Mouse (Mus musculus): ENCODE data around the gene Cttnbp2nl. TPM values are rescaled to one million over a fixed set of nuclear protein-coding genes. Genes with fewer than 3 reads are reported as not detected.

The Cttnbp2nl gene
- polyA plus RNA-seq, 1 experiment from 2014 or later: 24.3 TPM

GRCm38 (mm10) chr3:105090147-105090546 lies 37.2 kb upstream of the Cttnbp2nl start:
- no peak overlapping the region for H3K4me2 ChIP-seq (replicated peaks; ENCODE audit: low read depth, low read length)
- H3K27me3 ChIP-seq (ENCODE audit: control insufficient read depth, insufficient read depth, low read length): no peaks in the 10 kb centered on the region
- H3K4me1 ChIP-seq (ENCODE audit: control insufficient read depth, insufficient read depth, low read length): no peaks in the 10 kb centered on the region
- H3K4me3 ChIP-seq (ENCODE audit: low read depth, low read length): no peak overlapping the region
- ATAC-seq (ENCODE audit: insufficient number of reproducible peaks, insufficient read depth, low FRiP score, low read depth): 0 out of 2 replicates have a peak, but pooled peaks have one; percentile 29
- no peak overlapping the region for H3K9ac ChIP-seq (replicated peaks; ENCODE audit: low read depth, low read length)
- no peak overlapping the region for H3K27ac ChIP-seq (ENCODE audit: low read length)
- no peaks in the 10 kb centered on the region for H3K9me3 ChIP-seq (ENCODE audit: control insufficient read depth, low read depth, low read length)
- WGBS: 89% methylated on average over 7 of the region's 7 CpGs
- no peaks in the 10 kb centered on the region for H3K36me3 ChIP-seq (ENCODE audit: control insufficient read depth, insufficient read depth, low read length)

GRCm38 (mm10) chr3:105088638-105089037 lies 35.7 kb upstream of the Cttnbp2nl start:
- 87% methylated on average over 2 of the region's 2 CpGs for WGBS
- Histone ChIP-seq H3K27me3 (ENCODE audit: control insufficient read depth, insufficient read depth, low read length) (no peaks in the 10 kb centered on the region), H3K27ac (ENCODE audit: low read length) (no peak overlapping the region), H3K4me1 (ENCODE audit: control insufficient read depth, insufficient read depth, low read length) (no peaks in the 10 kb centered on the region), H3K9me3 (ENCODE audit: control insufficient read depth, low read depth, low read length) (no peaks in the 10 kb centered on the region), H3K4me2 (replicated peaks; ENCODE audit: low read depth, low read length) (no peak overlapping the region), H3K4me3 (ENCODE audit: low read depth, low read length) (no peak overlapping the region), H3K9ac (replicated peaks; ENCODE audit: low read depth, low read length) (no peak overlapping the region), H3K36me3 (ENCODE audit: control insufficient read depth, insufficient read depth, low read length) (no peaks in the 10 kb centered on the region)
- no peak for ATAC-seq (ENCODE audit: insufficient number of reproducible peaks, insufficient read depth, low FRiP score, low read depth)

- no peak overlapping the region for H3K27ac ChIP-seq (ENCODE audit: low read length)
- no peaks in the 10 kb centered on the region for H3K27me3 ChIP-seq (ENCODE audit: control insufficient read depth, insufficient read depth, low read length)
- H3K9me3 ChIP-seq (ENCODE audit: control insufficient read depth, low read depth, low read length): no peaks in the 10 kb centered on the region
- ATAC-seq (ENCODE audit: insufficient number of reproducible peaks, insufficient read depth, low FRiP score, low read depth): no peak
- H3K36me3 ChIP-seq (ENCODE audit: control insufficient read depth, insufficient read depth, low read length): no peaks in the 10 kb centered on the region
- WGBS: 58% methylated on average over 3 of the region's 3 CpGs
- no peak overlapping the region for H3K4me2 ChIP-seq (replicated peaks; ENCODE audit: low read depth, low read length)
- H3K9ac ChIP-seq (replicated peaks; ENCODE audit: low read depth, low read length): no peak overlapping the region
- no peaks in the 10 kb centered on the region for H3K4me1 ChIP-seq (ENCODE audit: control insufficient read depth, insufficient read depth, low read length)
- H3K4me3 ChIP-seq (ENCODE audit: low read depth, low read length): no peak overlapping the region
Measured at GRCm38 (mm10) chr3:105087344-105087743, 34.4 kb upstream of the Cttnbp2nl start.

GRCm38 (mm10) chr3:105078231-105078826 lies 25.4 kb upstream of the Cttnbp2nl start:
- Histone ChIP-seq H3K9ac (replicated peaks; ENCODE audit: low read depth, low read length) (no peak overlapping the region), H3K4me2 (replicated peaks; ENCODE audit: low read depth, low read length) (no peak overlapping the region), H3K9me3 (ENCODE audit: control insufficient read depth, low read depth, low read length) (no peaks in the 10 kb centered on the region), H3K36me3 (ENCODE audit: control insufficient read depth, insufficient read depth, low read length) (no peaks in the 10 kb centered on the region), H3K4me1 (ENCODE audit: control insufficient read depth, insufficient read depth, low read length) (no peaks in the 10 kb centered on the region), H3K27ac (ENCODE audit: low read length) (no peak overlapping the region), H3K27me3 (ENCODE audit: control insufficient read depth, insufficient read depth, low read length) (no peaks in the 10 kb centered on the region), H3K4me3 (ENCODE audit: low read depth, low read length) (no peak overlapping the region)
- peak; percentile 89 for ATAC-seq (ENCODE audit: insufficient number of reproducible peaks, insufficient read depth, low FRiP score, low read depth)
- WGBS: 23% methylated on average over 7 of the region's 7 CpGs

GRCm38 (mm10) chr3:105075796-105076195 lies 22.9 kb upstream of the Cttnbp2nl start:
- Histone ChIP-seq H3K9me3 (ENCODE audit: control insufficient read depth, low read depth, low read length) (no peaks in the 10 kb centered on the region), H3K4me1 (ENCODE audit: control insufficient read depth, insufficient read depth, low read length) (no peaks in the 10 kb centered on the region), H3K27ac (ENCODE audit: low read length) (no peak overlapping the region), H3K9ac (replicated peaks; ENCODE audit: low read depth, low read length) (no peak overlapping the region), H3K4me2 (replicated peaks; ENCODE audit: low read depth, low read length) (no peak overlapping the region), H3K27me3 (ENCODE audit: control insufficient read depth, insufficient read depth, low read length) (no peaks in the 10 kb centered on the region), H3K4me3 (ENCODE audit: low read depth, low read length) (no peak overlapping the region), H3K36me3 (ENCODE audit: control insufficient read depth, insufficient read depth, low read length) (no peaks in the 10 kb centered on the region)
- 89% methylated on average over 5 of the region's 5 CpGs for WGBS
- ATAC-seq (ENCODE audit: insufficient number of reproducible peaks, insufficient read depth, low FRiP score, low read depth): no peak

GRCm38 (mm10) chr3:105072536-105072935 lies 19.6 kb upstream of the Cttnbp2nl start:
- Histone ChIP-seq H3K4me2 (replicated peaks; ENCODE audit: low read depth, low read length) (no peak overlapping the region), H3K36me3 (ENCODE audit: control insufficient read depth, insufficient read depth, low read length) (no peaks in the 10 kb centered on the region), H3K27me3 (ENCODE audit: control insufficient read depth, insufficient read depth, low read length) (no peaks in the 10 kb centered on the region), H3K27ac (ENCODE audit: low read length) (no peak overlapping the region), H3K4me1 (ENCODE audit: control insufficient read depth, insufficient read depth, low read length) (no peaks in the 10 kb centered on the region), H3K9me3 (ENCODE audit: control insufficient read depth, low read depth, low read length) (no peaks in the 10 kb centered on the region), H3K4me3 (ENCODE audit: low read depth, low read length) (no peak overlapping the region), H3K9ac (replicated peaks; ENCODE audit: low read depth, low read length) (no peak overlapping the region)
- 90% methylated on average over 10 of the region's 10 CpGs for WGBS
- ATAC-seq (ENCODE audit: insufficient number of reproducible peaks, insufficient read depth, low FRiP score, low read depth): no peak

GRCm38 (mm10) chr3:105071251-105071650 lies 18.3 kb upstream of the Cttnbp2nl start:
- ATAC-seq (ENCODE audit: insufficient number of reproducible peaks, insufficient read depth, low FRiP score, low read depth): no peak
- Histone ChIP-seq H3K9me3 (ENCODE audit: control insufficient read depth, low read depth, low read length) (no peaks in the 10 kb centered on the region), H3K27me3 (ENCODE audit: control insufficient read depth, insufficient read depth, low read length) (no peaks in the 10 kb centered on the region), H3K4me1 (ENCODE audit: control insufficient read depth, insufficient read depth, low read length) (no peaks in the 10 kb centered on the region), H3K4me2 (replicated peaks; ENCODE audit: low read depth, low read length) (no peak overlapping the region), H3K9ac (replicated peaks; ENCODE audit: low read depth, low read length) (no peak overlapping the region), H3K27ac (ENCODE audit: low read length) (no peak overlapping the region), H3K4me3 (ENCODE audit: low read depth, low read length) (no peak overlapping the region), H3K36me3 (ENCODE audit: control insufficient read depth, insufficient read depth, low read length) (no peaks in the 10 kb centered on the region)
- 86% methylated on average over 5 of the region's 5 CpGs for WGBS

- H3K9me3 ChIP-seq (ENCODE audit: control insufficient read depth, low read depth, low read length): no peaks in the 10 kb centered on the region
- H3K27ac ChIP-seq (ENCODE audit: low read length): no peak overlapping the region
- no peak overlapping the region for H3K4me3 ChIP-seq (ENCODE audit: low read depth, low read length)
- no peaks in the 10 kb centered on the region for H3K36me3 ChIP-seq (ENCODE audit: control insufficient read depth, insufficient read depth, low read length)
- WGBS: 68% methylated on average over 8 of the region's 8 CpGs
- no peaks in the 10 kb centered on the region for H3K27me3 ChIP-seq (ENCODE audit: control insufficient read depth, insufficient read depth, low read length)
- H3K9ac ChIP-seq (replicated peaks; ENCODE audit: low read depth, low read length): no peak overlapping the region
- H3K4me1 ChIP-seq (ENCODE audit: control insufficient read depth, insufficient read depth, low read length): no peaks in the 10 kb centered on the region
- H3K4me2 ChIP-seq (replicated peaks; ENCODE audit: low read depth, low read length): no peak overlapping the region
- ATAC-seq (ENCODE audit: insufficient number of reproducible peaks, insufficient read depth, low FRiP score, low read depth): no peak
Measured at GRCm38 (mm10) chr3:105070553-105070952, 17.6 kb upstream of the Cttnbp2nl start.

GRCm38 (mm10) chr3:105066544-105066943 lies 13.6 kb upstream of the Cttnbp2nl start, which contains the start of gene 4930564D02Rik:
Gene 4930564D02Rik, plus strand, starts transcription at chr3:105066844.
- Histone ChIP-seq H3K27me3 (ENCODE audit: control insufficient read depth, insufficient read depth, low read length) (no peaks in the 10 kb centered on the region), H3K27ac (ENCODE audit: low read length) (no peak within 1 kb of the TSS), H3K4me2 (replicated peaks; ENCODE audit: low read depth, low read length) (no peak within 1 kb of the TSS), H3K36me3 (ENCODE audit: control insufficient read depth, insufficient read depth, low read length) (no peaks in the 10 kb centered on the region), H3K4me1 (ENCODE audit: control insufficient read depth, insufficient read depth, low read length) (no peaks in the 10 kb centered on the region), H3K4me3 (ENCODE audit: low read depth, low read length) (no peak within 1 kb of the TSS), H3K9me3 (ENCODE audit: control insufficient read depth, low read depth, low read length) (no peaks in the 10 kb centered on the region), H3K9ac (replicated peaks; ENCODE audit: low read depth, low read length) (no peak within 1 kb of the TSS)
- ATAC-seq (ENCODE audit: insufficient number of reproducible peaks, insufficient read depth, low FRiP score, low read depth): no peak
- WGBS: 81% methylated on average over 10 of the region's 10 CpGs
